Mouse (Mus musculus): ENCODE data around the gene Fam180a. TPM values are rescaled to one million over a fixed set of nuclear protein-coding genes. Genes with fewer than 3 reads are reported as not detected.
A peak's percentile ranks its signal among the peaks of the same experiment; 100 is the strongest.
"Not testable (repeated sequence)": the region's sequence is repeated elsewhere in the genome, so short reads cannot be mapped to it uniquely, and the experiment has no call there.

Gene Fam180a
- 1 to 10 TPM; 1.1 to 1.6 TPM for total RNA-seq (2021)

DNA sequence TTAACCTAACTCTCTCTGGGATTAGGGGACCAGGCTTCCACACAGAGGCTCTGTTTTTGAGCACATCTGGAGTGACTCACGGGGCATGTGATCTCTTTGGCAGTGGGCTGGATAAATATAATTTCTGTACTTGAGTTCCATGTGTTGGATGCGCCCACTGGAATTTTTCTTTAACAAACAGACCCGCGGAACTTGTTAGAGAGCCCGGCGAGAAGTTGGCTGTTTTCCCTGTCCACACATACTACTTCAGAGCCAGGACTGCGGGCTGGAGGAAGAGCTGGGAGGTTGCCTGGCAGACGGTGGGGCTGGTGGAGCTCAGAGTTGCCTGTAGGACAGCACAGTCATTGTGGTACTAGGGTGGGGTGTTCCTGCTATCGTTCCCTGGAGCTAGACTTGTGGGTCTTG is at the start of gene Fam180a:
Gene Fam180a (minus strand): TSS at position 31 of the 405 bp plus-strand sequence.
- DNase-seq = peak in 1 of 2 experiments; percentile 14

DNA sequence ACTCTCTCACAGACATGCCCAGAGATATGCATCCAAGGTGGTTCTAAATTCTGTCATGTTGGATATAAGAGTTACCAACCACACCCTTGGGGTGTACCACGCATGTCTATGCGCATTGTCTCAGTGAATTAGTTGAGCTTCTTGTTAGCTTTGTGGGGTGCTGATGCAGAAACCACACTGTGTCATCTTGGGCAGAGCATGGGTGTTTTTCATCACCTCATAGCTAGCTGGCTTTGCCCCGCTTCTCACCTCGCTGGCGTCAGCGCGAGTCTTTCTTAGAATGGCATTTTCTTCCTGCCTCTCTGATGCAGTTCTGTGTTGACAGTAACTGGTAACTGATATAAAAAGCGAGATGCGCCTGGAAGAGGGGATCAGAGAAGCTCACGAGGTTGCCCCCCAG is 48.1 kb upstream of the Fam180a start:
- no peak for DNase-seq

DNA sequence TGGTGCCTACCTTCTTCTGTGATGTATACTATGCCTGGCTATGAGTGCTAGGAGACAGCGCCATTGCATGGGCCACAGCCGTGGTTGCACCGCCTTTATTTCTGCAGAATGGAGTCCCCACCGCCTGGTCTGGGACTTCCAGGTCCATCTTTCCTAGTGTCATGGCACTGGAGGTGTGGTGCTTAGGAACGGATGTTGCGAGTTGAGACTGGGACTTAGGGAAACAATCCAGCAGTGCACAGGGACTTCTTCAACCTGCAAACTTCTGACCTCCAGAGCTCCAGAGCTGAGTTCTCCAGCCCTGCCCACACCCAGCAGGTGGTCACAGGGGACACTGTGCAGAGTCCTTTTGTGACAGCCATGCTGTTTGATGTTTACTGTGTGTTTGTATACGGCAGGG is 44.4 kb upstream of the Fam180a start:
- DNase-seq = no peak

DNA sequence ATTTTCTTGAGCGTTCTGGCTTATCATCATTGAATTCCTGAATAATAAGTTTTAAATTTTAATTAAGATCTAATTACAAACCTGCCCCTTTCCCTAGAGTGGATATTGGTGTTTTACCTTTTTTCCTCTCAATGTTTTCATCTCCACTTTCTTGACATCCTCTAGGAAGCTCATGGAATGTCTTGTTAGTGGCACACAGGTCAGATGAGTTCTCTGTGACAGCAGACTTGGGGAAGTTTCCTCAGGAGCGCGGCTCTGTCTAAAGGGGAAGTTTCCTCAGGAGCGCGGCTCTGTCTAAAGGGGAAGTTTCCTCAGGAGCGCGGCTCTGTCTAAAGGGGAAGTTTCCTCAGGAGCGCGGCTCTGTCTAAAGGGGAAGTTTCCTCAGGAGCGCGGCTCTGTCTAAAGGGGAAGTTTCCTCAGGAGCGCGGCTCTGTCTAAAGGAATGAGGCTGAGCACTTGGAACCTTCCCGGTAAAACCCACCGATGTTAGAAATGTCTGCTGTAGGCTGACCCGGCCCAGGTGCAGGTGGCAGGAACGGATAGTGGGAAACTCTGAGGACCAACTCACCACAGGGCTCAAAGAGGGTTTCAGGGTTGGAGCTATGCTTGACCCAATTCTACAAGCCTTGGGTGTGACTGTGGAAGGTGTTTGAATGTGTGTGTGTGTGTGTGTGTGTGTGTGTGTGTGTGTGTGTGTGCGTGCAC is 43.8 kb upstream of the Fam180a start:
- DNase-seq = not testable (repeated sequence)

DNA sequence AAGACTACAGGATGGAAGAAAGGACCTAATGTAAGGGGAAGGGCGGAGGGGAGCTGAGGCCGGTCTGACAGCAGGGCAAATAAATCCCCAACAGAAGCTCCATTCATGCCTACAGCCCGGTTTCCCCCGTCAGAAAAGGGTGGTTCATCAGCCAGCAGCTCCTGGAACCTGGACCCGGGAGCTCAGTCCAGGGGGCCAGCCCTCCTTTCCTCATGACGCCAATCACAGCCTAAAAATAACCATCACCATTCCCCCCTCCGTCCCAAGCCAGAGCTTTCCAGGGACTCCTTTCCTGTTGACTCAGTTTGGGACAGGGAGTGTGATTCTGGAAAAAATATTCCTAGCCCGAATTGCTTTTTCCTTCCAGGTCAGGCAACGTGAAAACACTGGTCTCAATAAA is 36.7 kb upstream of the Fam180a start:
- no peak for DNase-seq

DNA sequence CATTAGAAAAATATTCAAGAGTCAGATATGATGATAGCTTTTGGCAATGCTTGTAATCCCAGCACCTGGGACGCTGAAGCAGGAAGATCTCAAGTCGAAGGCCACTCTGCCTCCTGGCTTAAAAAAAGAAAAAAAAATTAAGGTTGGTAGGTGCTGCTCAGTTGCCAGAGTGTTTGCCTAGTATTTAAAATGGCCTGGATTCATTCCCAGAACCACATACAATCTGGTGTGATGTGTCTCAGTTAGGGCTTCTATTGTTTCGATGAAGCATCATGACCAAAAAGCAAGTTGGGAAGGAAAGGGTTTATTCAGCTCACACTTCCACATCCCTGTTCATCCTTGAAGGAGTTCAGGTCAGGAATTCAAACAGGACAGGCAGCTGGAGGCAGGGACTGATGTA is 29.4 kb upstream of the Fam180a start:
- no peak for DNase-seq

DNA sequence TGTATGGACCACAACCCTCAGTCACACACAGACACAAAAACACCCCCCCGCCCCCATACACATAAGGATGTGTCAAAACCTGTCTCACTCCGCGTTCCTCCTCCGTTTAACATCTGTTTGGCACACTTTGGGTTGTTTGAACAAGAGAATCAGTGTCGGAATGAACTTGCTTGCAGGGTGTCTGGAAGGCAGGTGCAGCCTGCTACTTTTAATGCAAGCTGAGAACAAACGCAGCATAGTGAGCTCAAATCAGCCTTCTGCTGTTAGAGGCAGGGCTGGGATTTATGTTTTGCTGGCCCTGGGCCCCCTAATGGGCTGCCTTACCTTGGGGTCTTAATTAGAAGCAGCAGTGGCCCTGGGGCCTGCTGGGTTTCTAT is 28.7 kb upstream of the Fam180a start:
- DNase-seq = no peak

DNA sequence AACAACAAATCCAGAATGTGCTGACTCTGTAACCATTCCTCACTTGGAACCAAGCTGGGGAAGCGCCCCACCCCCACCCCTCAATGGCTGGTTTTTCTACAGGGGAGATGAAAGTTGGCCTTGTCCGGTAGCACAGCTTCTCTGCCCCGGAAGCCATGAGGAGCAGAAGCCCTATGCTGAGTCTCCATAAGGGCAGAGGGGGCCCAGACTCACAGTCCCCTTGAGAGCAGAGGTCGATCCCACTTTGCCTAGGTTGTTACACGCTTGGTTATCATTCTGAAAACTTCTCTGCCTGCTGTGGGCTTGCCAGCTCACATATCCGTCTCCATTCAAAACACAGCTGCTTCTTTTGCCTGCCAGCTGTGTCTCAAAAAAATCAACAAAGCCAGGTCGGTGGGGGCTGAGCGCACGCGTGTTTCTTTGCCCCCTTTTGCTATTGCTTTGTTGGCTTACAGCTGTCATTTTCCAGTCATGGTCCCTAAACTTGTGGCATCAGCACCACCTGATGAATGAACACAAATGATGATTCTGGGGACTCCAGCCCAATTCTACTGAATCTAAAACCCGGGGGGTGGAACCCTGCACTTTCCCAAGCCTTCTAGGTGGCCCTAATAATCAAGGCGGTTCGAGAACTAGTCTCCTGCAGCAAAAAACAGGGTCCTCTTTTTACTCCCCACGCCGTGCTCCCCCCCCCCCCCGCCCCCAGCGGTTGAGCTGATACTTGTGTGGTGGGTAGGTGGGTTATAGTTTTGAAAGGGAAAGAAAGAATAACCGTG is 28.1 kb upstream of the Fam180a start:
- no peak for DNase-seq

DNA sequence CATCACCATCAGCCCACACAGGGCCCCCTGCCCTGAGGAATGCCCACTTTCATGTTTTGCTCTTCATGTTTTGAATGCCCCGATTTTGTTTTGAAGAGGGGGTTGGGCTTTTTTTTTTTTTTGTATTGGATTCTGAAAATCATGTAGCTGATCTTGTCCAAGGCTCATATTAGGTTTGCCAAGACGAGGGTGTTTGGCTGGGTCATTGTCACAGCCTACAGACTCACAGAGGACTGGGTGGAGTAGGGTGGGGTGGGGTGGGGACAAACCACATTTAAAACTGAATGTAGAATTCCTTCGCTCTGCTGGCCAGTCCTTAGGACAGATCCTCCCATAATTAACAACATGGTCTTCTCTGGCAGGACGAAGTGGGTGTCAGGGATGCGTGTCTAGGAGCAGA is 27.5 kb upstream of the Fam180a start:
- no peak for DNase-seq

DNA sequence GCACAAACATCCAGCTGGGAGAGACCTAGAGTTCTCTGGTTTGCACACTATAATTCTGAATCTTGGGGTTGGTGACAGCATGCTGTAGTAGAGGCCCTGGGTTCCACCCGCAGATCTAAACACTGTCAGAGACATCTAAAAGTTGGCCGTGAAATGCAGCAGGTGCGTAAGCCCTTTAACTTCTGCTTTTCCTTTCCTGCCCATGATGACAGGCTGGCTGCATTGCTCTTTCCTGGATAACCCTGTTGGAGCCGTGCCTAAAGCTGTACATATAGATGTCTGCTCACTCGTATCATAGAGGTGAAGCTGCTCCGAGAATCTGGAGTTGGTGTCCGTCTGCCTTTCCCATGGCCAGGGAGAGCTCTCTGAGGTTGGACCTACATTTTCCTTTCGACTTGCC is 26.9 kb upstream of the Fam180a start:
- DNase-seq = no peak

DNA sequence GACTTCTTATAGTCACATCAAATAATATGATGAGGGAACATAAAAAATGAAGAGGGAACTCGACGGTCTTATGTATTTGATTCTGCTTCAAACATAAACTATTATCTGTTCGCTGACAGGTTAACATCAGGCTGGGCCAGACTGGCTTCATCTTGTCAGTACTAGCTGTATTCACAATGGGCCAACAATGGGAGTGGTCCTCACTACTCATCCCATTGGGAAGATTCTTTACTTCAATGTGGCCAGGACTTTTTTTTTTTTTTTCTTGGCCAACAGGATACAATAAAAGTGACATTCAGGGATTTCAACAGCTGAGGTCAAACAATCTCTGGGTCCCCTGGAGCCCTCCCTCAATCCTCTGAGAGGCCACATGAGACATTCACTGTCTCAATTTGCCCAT is 25.9 kb upstream of the Fam180a start:
- no peak for DNase-seq

DNA sequence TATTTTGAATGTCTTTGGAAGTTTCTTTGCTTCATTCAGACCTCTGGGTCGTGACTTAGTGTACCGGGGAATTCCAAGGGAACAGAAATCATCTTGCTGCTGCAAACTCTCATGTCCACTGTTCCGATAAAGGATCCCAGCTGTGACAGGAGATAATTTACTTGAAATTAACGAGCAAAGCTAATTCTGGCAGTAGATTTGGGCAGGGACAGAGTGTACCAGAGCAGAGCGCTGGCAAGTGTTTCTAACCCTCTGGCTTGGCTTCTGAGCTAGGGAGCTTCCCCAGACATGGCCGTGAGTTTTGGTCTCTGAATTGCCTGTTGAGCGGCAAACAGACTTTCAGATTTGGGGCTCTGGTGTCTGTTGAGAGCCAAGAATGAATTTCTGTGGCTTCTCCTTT is 23.8 kb upstream of the Fam180a start:
- no peak for DNase-seq

DNA sequence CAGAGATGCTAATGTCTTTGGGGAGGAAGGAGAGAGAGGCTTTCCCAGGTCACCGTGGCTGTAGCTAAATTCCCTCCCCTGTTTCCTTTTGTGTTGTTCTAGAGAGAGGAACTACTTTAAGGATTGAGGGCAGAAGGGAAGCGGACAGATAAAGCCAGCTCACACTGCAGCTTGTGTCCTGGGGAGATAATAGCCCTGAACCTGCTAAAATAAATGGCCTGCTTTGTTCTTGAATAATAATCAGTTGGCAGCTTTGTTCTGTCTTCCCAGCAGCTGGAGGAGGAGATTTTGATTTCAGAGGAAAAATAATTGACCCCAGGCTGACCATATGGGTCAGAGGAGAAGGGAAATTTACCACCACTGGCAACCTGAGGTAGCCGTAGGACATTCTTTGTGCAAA is 12.7 kb upstream of the Fam180a start:
- DNase-seq = no peak

DNA sequence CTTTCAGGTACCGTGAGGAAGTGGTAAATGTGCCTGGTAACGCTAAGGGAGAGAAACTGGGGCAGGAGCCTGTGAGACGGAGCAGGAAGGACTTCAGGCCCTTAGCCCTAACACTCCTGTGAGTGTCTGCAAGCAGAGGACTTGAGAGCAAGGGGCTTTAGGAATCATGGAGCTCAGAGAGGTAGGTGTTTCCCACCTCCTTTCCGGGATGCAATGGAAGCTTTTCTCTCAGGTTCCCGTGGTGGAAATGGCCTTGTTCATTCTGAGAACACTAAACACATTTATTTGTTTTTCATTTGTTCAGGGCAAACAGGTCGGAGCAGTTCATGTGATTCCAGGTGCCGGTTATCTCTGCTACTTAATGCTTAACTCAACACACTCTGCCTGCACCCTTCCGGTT is 11.9 kb upstream of the Fam180a start:
- no peak for DNase-seq

DNA sequence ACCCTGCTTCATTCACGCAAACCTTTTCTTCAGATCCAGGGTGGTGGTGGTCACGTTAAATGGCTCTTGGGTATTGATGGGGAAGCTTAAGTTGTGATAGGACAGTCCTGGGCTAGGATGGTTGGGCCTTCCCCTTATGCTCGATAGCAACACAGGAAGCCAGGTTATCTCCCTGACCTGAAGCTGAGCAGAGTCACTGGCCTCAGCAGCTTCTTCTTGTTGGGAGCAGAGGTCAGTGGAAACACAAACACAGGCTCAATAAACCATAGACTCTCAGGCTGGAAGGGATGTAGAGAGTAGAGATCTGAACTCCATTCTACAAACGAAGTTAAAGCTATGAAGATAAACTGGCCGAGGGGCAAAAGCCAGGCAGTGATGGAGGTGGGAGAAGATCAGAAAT is 9.5 kb upstream of the Fam180a start:
- no peak for DNase-seq

DNA sequence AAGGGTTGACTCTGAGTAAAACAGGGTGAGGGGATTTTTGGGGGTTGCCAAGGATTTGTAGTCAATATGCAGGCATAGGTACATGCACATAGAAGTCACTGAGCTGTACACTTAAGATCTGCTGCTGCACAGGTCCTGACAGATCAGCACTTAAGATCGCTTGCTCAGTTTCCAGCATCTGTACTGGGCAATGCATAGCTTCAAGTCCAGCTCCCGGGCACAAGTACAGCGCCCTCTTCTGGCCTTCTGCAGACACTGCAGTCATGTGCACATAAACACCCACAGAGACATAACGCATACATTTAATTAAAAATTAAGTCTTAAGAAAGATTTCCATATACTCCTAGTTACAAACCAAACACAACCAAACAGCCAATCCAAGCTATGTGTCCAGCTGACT is 8.3 kb upstream of the Fam180a start:
- DNase-seq = no peak

DNA sequence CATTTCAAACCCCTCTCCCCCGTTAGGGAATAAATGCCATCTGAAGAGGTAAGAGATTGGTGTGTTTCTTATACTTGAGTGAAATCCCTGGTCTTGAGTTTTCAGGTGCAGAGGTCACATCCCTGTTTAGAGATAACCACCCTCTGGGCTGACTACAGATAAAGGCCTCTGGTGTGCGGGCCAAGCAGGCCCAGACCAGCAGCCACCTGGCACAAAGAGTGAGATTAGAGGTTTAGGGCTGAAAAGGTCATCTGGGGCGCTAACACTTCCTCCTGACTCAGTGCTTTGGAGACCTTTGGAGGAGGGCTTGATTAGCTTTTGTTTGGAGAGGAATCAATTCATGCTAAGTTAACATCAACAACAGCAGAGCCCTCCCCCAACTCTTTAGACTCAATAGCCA is 7.7 kb upstream of the Fam180a start:
- no peak for DNase-seq

DNA sequence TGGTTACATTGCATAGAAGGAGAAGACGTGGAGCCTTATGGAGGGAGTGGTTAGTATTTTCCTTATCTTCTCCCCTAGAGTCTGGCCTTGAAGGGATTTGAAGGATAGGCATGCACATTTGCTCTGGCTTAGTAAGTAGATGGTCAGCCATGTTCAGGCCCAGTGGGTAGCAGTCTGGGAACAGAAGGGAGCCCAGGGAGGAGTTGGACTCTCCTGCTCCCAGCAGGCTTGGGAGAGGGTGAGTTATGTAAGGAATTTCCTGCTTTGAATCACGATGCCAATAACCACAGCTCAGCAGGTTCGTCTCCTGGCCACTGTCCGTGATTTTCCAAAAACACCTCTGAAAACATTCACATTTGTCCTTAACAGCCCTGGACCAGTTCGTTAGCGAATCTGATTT is 4.9 kb upstream of the Fam180a start:
- DNase-seq = no peak

DNA sequence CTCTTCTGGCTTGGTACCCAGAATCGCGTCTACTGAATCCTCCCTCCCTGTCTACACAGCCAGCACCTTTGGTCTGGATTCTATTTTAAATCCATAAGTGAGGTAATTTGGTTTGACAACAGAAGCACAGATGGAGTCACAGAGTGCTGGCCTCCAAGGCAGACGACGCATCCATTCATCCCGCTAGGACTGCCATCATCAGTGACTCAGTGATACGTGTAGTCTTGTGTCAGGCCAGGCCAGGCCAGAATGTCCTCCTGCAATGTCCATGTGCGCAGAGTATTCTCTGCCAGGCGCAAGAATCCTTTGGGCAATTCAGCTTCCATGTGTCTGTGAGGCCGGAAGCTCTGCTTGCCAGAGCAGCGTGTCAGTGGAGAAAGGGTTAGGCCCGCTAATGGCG is 4.0 kb upstream of the Fam180a start:
- no peak for DNase-seq

DNA sequence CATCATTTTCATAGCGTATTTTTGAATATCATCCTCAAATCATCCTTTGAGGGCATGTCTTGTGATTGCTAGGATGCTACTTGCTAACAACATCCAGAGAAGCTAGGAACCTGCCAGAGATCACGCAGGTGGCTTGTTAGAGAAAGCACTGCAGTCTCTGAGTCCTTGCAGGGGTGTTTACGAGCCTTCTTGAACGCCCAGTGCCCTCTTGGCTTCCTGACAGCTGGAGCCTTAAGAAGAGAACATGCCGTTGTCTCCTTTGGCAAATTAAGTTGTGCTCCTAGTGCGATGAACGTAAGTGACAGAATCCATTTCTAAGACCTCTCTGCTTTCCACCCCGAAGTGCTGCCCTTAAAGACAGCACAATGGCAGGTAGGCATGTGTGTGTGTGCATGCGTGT is 1.6 kb downstream of the Fam180a start:
- DNase-seq = no peak

DNA sequence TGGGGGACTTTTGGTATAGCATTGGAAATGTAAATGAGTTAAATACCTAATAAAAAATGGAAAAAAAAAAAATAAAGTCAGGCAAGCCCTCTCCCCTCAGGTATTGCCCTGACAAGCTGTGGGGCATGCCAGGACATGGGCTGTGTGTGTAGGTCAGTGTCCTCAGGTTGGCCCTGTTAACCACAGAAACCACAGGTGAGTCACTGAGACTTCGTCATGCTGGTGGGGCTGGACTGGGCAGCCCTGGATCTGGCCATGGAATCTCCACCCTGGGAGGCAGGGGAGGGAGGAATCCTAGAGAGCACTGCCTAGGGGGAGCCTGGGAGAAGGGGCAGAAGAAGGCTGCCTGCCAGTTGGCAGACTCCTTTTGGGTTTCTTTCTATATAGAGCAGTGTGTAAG is 2.9 kb downstream of the Fam180a start:
- no peak for DNase-seq

DNA sequence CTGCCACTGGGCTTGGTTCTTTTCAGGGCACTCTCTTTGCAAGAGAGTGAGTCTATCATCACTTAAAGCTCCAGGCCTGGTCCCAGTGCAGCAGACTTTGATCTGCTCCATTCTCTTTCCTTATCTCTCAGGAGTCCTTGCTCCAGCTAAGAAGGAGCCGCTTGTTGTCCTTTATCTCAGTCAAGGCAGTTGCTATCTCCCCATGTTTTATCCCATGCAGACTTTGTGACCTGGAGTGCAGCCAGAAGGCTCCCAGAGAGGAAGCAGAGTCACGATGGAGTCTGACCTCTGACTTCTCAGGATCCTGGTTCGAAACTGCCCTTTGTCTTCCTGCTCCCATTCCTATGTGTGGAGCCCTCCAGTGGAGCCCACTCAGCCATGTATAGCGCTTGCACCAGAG is 4.8 kb downstream of the Fam180a start:
- DNase-seq = no peak

DNA sequence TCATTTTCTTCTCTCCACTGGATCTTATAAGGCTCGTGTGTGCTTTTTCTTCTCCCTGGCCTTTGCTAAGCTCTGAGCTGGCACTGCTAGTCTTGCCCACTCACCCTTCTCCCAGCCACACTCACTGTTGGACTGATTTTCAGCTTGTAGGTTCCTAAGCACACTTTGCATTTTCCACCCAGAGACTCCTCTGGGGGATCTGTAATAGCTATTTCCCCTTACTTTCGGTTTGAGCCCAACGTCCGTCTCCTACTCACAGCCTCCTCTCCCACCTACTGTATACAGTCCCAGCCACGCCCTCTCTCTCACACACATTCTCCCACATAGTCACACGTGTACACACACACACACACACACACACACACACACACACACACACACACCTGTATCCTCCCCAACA is 6.1 kb downstream of the Fam180a start:
- no peak for DNase-seq

DNA sequence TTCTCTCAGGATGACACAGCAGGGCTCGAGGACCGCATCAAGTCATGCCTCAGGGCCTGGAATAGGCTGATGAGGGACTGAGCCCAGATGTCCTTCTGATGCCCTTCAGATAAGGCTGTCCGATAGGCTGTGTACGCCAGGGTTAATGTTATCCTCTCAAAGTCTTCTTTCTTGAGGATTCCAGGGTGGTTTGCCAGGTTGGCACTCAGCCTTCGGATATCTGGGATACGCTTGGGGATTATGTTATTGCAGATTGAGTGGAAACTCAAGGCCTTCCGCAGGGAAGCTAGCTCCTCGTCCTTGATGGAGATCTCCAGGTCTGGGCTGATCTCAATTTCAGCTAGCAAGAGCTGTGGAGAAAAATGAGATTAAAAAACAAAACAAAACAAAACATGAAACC is 12.4 kb downstream of the Fam180a start:
- DNase-seq = no peak

DNA sequence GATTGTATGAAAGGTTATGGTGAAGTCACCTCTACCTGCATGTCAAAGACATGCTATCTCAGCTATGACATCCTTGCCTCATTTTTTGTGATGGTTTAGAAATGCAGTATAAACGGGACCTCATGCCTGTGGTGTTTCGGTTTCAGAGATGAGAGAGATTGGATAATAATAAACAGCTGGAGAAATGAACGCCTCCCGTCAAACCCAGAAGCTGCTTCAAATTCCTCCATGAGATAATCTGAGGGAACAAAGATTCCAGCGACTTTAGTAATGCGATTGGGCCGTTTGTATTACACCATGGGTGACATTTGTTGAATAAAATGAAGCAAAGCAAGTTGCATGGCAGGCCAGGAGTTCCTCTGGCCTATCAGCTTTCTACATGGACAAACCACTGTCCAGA is 16.5 kb downstream of the Fam180a start:
- no peak for DNase-seq

Data from layer of hippocampus, postnatal 36 days (tissue).